Mouse (Mus musculus) urinary bladder, adult 2 months (tissue): ENCODE results near the gene Stambp. TPM values are rescaled to one million over a fixed set of nuclear protein-coding genes. Genes with fewer than 3 reads are reported as not detected.

Source experiments
- DNase-seq: peaks from one replicate; pipeline ENCODE4 v3.0.0; 2022; ENCODE audit warnings: low spot score
- polyA plus RNA-seq: library from polyadenylated mRNA; depleted of rRNA; stranded (reverse); fragments of >200 nt; gene quantifications from 2 replicates; pipeline ENCODE4 v1.2.3, GENCODE M21; 2012

Gene Stambp
- polyA plus RNA-seq, 1 experiment: 28.4 TPM

DNA sequence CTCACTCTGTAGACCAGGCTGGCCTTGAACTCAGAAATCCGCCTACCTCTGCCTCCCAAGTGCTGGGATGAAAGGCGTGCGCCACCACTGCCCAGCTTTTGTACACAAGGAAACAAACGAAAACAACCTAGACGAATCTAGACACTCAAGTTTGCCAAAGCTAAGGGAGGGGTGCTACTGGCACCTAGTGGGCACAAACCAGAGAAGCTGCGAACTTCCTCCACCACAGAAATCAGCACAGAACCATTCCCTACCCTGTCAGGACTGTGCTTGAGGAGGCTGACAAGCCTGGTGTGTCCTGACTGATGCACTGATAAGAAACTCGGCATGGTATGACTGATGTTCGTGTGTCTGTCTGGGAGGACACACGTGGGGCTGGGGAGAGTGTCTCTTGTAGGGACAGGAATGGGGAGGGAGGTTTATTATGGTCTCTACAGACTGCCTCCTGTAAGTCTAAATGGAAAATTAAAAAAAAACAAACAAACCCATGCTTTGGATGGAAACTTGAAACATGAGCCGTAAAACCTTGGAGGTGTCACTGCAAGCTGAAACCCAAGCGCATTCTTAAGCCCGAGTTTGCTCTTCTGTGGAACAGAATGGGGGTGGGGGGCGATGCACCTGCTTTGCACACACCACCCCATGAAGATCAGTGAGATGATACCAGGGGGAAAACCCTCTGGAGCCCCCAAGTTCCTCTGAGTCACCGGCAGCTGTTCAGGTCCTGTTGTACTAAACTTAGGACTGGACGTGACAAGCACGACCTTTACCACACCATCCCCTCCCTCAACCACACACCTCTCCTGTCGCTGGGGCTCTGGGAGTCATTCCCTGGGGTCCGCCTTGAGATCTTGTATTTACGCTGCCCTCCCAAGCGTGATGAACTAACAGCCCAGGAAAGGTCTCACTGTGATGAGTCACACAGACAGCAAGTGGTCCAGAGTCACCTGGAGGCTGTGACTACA is 3.3 kb downstream of the Stambp start:
- no peak for DNase-seq

DNA sequence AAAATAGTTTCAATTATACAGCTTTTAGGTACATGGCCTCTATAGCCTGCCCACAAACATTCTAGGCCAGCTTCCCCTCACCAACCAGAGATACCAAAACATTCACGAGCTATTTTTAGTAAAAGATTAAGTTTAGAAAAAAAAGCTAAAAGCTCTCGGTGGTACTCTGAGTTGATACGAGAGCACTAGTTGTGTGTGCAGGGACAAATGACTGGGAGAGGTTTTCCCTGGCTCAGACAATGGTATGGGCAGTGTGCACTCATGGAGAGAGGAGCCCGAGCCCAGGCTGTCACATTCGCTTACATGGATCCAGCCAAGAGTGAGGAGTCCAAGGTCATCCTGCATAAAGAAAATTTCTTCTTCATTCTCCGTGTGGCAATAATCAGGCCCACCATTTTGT is 16.6 kb downstream of the Stambp start:
- DNase-seq: no peak

DNA sequence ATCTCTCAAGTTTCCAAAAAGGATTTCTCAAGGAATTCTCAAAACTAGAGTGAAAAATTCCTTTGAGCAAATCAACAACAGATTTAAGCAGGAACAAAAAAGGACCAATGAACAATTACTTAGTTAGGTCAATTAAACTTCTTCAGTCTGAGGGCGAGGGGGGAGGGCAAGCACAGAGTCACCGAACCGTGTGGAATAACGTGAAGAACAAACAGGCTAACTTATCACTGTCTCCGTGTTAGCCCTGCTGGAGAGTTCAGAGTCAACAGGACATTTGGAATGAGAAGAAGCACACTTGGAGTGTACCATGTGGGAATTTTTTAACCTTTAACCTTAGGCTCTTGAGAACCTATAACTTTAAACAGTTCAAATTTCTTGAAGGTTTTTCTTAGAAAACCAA is 24.2 kb downstream of the Stambp start:
- DNase-seq: no peak

- DNase-seq: no peak
These were observed 26.8 kb downstream of the Stambp start for GRCm38 (mm10) chr6:83545778-83546177.

DNA sequence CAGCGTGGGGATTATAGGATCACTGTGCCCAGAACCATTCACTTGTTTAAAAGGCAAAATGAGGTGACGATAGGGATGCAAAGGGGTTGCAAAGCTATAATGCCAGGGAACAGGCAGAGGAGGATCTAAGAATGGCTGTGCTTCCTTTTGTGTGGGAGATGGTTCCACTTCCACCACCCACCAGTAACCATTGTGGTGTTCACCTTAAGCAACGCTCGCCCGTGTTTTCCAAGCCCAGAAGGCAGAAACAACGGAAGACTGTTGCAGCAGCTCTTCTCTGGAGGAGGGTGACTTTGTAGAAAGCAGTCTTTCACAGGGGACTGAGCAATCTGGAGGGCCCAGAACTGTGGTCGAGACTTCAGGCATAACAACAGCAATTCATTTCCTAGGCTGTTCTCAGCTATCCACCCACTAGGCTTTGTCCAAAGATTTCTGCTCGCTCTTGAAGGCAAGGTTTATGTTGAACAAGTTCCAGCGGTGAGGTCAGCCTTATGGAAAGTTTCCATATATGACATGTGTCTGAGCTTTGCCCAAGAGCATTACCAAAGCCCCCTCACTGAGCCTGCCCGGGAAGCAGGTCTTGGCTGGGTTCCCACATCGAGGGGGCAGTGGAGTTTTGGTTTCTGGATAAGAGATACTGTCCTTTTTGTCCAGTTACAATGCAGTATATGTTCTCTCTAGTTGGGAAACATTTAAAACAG is 30.6 kb downstream of the Stambp start:
- no peak for DNase-seq

- DNase-seq: no peak
These were observed 32.5 kb downstream of the Stambp start for GRCm38 (mm10) chr6:83540017-83540416.

GRCm38 (mm10) chr6:83536795-83537059 is 35.8 kb downstream of the Stambp start:
- no peak for DNase-seq

DNA sequence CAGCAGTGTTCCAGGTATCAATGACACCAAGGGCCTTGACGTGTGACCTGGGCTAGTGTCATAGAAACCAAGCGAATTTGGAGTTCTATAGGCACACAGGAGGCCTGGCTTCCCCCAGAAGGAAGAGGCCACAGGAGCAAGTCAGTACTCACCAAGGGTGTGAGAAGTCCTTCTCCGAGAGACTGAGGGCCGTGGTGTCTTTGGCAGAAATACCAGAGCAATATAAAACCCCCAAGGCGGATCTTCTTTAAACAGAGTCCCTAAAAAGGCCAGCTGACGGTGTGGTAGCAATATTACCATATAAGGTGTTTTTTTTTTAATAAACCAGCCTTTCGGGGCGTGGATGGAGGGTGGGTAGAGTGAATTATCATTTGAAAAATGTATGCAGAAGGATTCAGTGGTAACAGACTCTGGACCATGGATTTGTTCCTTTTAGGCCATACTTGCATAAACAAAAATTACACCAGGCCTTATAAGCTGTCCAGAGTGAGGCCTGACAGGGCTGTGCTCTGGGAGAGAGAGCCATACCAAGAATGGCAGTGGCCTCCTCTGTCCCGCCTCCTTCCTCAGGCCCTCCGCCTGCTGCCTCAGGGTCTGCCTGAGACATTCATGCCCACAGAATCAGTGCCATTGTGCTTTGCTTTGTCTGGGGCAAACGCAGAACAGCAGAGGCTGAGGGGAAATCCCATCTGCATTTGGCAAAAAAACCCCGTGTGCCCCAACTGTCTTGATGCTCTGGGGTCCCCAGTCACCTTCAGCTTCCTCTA is 36.3 kb downstream of the Stambp start, which contains the start of gene Actg2:
Gene Actg2, minus strand, starts transcription at position 238 of the 767 bp plus-strand sequence.
- no peak for DNase-seq

DNA sequence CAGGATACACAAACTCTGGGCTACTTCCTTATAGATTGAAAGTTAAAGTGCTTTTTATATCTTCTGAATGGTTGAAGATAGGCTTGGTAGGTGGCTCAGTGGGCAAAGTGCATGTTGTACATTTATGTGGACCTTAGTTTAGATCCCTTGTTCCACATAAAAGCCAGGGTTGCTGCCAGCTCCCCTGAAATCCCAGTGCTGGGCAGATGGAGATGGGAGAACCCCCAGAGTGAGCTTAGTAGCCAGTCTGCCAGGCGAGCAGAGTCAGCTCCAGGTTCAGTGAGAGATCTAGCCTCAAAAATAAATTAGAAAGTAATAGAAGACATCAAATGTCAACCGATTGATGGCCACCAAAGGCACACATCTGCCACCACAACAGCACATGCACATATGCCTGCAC is 39.9 kb downstream of the Stambp start:
- DNase-seq: no peak

GRCm38 (mm10) chr6:83523194-83523593 is 49.3 kb downstream of the Stambp start:
- DNase-seq: no peak

DNA sequence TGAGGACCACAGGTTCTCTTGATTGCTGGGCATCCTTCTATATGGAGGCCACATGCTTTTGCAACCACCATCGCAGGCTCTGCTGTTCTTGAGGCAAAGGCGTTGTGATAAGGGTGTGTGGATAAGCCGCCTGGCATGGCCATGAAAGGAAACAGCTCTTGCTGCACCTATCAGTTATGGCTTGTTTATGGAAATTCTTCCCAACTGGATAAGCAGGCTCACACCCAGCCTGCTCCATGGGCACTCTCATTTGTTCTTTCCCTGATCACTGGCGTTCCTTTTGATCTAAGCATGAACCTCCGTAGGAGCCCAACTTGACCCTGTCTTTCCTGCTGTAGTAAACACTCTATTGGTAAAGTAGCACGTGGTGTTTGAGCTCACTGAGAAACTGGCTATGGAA is 50.7 kb downstream of the Stambp start:
- no peak for DNase-seq

DNA sequence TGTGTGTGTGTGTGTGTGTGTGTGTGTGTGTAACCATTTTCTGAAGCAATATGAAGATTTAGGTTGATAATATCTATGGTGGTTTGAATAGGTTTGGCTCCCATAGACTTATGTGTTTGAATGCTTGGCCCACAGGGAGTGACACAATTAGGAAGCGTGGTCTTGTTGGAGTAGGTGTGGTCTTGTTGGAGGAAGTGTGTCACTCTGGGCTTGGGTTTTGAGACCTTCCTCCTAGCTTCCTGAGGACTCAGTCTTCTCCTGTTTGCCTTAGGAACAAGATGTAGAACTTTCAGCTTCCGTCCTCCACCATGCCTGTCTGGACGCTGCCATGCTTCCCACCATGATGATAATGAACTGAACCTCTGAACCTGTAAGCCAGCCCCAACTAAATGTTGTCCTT is 53.9 kb downstream of the Stambp start:
- DNase-seq: no peak

DNA sequence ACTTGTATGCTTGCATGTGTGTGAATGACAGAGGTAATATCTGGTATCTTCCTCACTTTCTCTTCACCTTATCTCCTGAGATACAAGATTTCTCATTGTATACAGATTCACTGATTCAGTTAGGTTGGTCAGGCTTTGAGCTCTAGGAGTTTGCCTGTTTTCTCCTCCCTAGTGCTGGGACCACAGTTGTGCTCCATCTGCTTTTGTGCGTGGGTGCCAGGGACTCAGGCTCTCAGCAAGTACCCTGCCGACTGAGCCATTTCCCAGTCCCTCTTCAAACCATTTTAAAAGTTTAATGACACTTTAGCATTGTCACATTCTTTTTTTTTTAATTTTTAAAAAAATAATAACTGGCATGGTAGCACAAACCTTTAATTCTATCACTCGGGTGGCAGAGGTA is 57.4 kb downstream of the Stambp start:
- no peak for DNase-seq

DNA sequence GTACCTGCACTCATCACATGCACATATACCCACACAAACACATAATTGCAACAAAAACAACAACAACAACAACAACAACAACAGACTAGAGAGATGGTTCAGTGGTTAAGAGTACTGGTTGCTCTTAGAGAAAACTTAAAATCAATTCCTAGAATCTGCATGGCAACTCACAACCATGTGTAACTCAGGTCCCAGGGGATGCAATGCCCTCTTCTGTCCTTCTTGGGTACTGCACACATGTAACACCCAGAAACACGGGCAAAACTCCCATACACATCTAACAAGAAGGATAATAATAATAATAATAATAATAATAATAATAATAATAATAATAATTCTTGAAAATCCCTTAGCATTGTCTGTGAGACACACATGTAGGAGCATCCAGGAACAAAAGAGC is 60.0 kb downstream of the Stambp start:
- no peak for DNase-seq

DNA sequence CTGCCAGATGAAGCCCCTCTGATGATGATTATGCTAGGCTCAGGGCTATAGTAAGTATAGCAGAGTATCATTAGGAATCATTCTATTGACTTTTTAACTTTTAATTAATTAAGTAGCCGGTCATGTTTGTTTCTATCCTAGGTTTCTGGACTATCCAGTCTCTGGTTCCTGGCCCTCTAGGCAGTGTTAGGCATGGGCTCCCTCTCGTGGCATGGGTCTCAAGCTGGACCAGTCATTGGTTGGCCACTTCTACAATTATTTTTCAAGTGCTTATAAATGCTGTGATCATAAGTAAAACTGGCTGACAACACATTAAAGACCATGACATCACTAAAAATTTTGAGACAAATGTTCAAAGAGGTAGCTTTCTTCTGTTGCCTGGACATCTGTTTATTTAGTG is 62.3 kb downstream of the Stambp start:
- no peak for DNase-seq

DNA sequence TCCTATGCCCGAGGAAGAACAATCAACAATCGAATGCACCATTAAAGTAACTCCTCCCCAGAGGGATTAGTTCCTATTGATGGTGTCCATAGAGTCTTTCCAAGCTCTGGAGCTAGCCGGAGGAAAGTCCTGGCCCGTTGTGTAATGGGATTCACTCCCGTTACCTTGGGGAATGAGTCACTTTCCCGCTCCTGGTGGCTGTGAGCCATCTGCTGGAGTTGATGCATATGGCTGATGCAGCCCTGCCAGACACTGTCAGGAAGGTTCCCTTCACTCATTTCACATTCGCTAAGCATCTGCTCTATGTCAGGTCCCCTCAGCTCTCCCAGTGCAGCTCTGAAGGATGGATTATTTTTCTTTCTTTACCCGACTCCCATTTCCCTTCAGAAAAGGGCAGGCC is 63.1 kb downstream of the Stambp start:
- DNase-seq: no peak

DNA sequence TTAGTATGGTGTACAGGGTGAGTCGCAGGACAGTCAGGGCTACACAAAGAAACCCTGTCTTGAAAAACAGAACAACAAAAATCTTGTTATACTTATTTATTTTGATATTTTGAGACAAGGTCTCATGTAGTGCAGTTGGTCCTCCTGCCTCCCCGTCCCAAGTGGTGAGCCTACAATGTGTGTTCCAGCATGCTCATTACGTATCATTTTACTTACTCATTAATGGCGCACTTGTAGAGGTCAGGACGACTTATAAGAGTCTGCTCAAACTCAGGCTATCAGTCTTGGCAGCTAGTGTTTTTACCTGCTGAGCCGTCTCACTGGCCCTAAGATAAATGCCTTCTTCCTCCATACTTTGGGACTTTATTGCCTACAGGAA is 65.4 kb downstream of the Stambp start:
- no peak for DNase-seq

GRCm38 (mm10) chr6:83506258-83507167 is 66.0 kb downstream of the Stambp start, which contains the start of gene Dguok:
Gene Dguok (minus strand): TSS chr6:83506969.
- DNase-seq: peak; percentile 88

DNA sequence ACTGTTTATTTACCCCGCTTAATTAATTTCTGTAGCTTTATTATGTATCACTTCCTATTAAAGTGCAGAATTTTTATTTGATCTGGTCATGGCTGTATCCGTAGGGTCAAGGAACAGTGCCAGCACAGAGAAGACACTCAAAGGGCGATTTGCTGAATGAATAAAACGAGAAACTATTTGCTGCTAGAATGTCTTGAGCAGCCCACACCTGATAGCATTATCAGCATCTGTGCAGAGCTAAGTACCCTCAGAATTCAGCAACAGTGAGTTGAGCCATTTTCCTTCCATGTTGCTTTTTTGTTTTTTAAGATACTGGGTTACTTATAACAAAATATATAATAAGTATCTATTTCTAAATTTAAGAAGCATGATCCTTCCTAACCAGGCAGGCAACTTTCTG is 67.0 kb downstream of the Stambp start:
- DNase-seq: no peak

GRCm38 (mm10) chr6:83503361-83503760 is 69.2 kb downstream of the Stambp start:
- no peak for DNase-seq

DNA sequence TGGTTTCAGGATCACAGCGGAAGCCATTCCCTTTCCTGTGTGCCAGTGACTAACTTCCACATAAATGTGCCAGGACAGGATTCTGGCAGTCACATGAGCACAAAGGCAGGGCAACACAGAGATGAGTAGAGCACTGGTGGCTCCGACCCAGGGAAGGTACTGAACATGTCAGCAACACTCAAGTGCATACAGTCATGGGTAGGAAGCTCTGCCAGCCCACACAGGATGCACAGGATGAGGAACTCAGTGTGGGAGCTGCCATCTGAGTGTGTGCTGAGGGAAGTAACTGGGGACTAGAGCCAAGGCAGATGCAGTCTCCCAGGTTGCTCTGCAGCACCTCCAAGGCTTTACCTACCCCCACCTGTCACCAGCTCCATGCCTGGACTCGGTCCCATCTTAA is 69.9 kb downstream of the Stambp start:
- DNase-seq: no peak
